Mouse (Mus musculus): Measurements from ENCODE around the gene Tmem216.

- no peak for TF ChIP-seq CTCF (IDR thresholded peaks at IDR 0.05; ENCODE audit: low read depth)
- no peak for TF ChIP-seq EP300 (IDR thresholded peaks at IDR 0.05; ENCODE audit: low read depth)
Measured at GRCm38 (mm10) chr19:10523483-10524080, 32.5 kb downstream of the Tmem216 start.

Measured in liver, postnatal 0 days (tissue).